Mouse (Mus musculus): Measurements from ENCODE around the gene Kctd18.

- TF ChIP-seq POLR2A (IDR thresholded peaks at IDR 0.05; ENCODE audit: low read depth, low read length) (no peak), CTCF (IDR thresholded peaks at IDR 0.05; ENCODE audit: extremely low read depth, insufficient read length, insufficient replicate concordance, low read depth, low read length) (no peak)
Observed at GRCm38 (mm10) chr1:57940691-57941090, 78.1 kb downstream of the Kctd18 start.

Measured in small intestine, adult 2 months (tissue).